9 mouse cellular contexts compared by ENCODE assay signal in genomic region chr15:77029331-77029991, GRCm38 (mm10). TPM values are rescaled to one million over a fixed set of nuclear protein-coding genes. Genes with fewer than 3 reads are reported as not detected.
DNase-seq lines count a peak whose midpoint lies in the region.
"Had no signal": no experiment of that assay in that cellular context is flagged by ENCODE, and none has a peak within 500 bp of the region (broad histone marks: within the 10 kb centered on the region; RNA-seq: fewer than 3 reads in every experiment).

No protein-coding gene starts in this region.

- H3K27ac ChIP-seq in forebrain, embryonic 10.5 days = peak overlapping the region; percentile 66; the same call in 1 of the 2 replicates

- peaks cover 21% of the 10 kb centered on the region for H3K4me1 ChIP-seq in forebrain, embryonic 10.5 days

- peak; percentile 65 to 85 for DNase-seq in adrenal gland, adult (ENCODE audit: inconsistent age in 2 of 2, low spot score in 1 of 2)
- no peak for DNase-seq in adrenal gland, postnatal 4 days (ENCODE audit: low spot score in 2 of 2)
- peak; percentile 17 for DNase-seq in c-Kit-positive CD71-positive TER-119-positive erythroid progenitor cells, embryonic 14.5 days (ENCODE audit: low spot score)
- DNase-seq in forebrain, embryonic 10.5 days (ENCODE audit: extremely low spot score, low spot score) = peak; percentile 70
- peak; percentile 88 to 89 for DNase-seq in heart, postnatal 10 days
- DNase-seq in kidney, postnatal 25 days = peak; percentile 61 to 71
- peak; percentile 62 for DNase-seq in lung, postnatal 14 days
- peak; percentile 27 for DNase-seq in right cerebral cortex, postnatal 25 days

- no peaks in the 10 kb centered on the region for H3K36me3 ChIP-seq in forebrain, embryonic 10.5 days (replicated peaks)

- no peak overlapping the region for H3K4me3 ChIP-seq in forebrain, embryonic 10.5 days
- H3K4me3 ChIP-seq: megakaryocyte, embryonic 14.5 days had no signal

- no peaks in the 10 kb centered on the region for H3K9me3 ChIP-seq in forebrain, embryonic 10.5 days
- H3K9me3 ChIP-seq: megakaryocyte, embryonic 14.5 days had no signal

- 32% methylated on average over 7 of the region's 7 CpGs for WGBS in forebrain, embryonic 10.5 days

- intact Hi-C loops in heart, postnatal 10 days (cut with DNase I) = loop anchor here (5.0 kb wide), 2 partner anchors 38 to 313 kb away; no protein-coding TSS in a partner anchor

- no peaks in the 10 kb centered on the region for H3K27me3 ChIP-seq in forebrain, embryonic 10.5 days (ENCODE audit: poor library complexity, severe bottlenecking)

RNA-seq across cellular contexts. Expression of gene Apol6, which starts 15.1 kb away (rescaled TPM):
- 1 to 10 TPM; 3.6 to 5.1 TPM for total RNA-seq in adrenal gland, postnatal 4 days (2021)
- 0.10 TPM in 1 of 2 replicates, not detected in the other for polyA plus RNA-seq in forebrain, embryonic 10.5 days (2016; fragmentation: Nextera tagmentation; extraction: Ambion mirVana)
- total RNA-seq in heart, postnatal 10 days (2021) = 1 to 10 TPM; 1.6 to 1.7 TPM

RNA-seq across cellular contexts. Expression of gene Mb, which starts 21.0 kb away (rescaled TPM):
- total RNA-seq in adrenal gland, postnatal 4 days (2021) = 10 to 100 TPM in 1 of 2 experiments, 1 to 10 TPM in 1; 7.0 to 16.3 TPM
- 0.20 and 0.27 TPM in 2 replicates for polyA plus RNA-seq in forebrain, embryonic 10.5 days (2016; fragmentation: Nextera tagmentation; extraction: Ambion mirVana)
- total RNA-seq in heart, postnatal 10 days (2021) = over 10,000 TPM in 1 of 2 experiments, 1,000 to 10,000 TPM in 1; 9,939 to 10,365 TPM

Comparison
In these comparisons a context has a peak if more than half of its experiments do, and no peak if none do; other contexts are left out.
1. DNase-seq: peak in adrenal gland, adult (2 of 2), c-Kit-positive CD71-positive TER-119-positive erythroid progenitor cells, embryonic 14.5 days (single experiment), forebrain, embryonic 10.5 days (single experiment), heart, postnatal 10 days (2 of 2), kidney, postnatal 25 days (2 of 2), lung, postnatal 14 days (single experiment) and right cerebral cortex, postnatal 25 days (single experiment); none in adrenal gland, postnatal 4 days (0 of 2).
2. RNA of gene Mb, which starts 21.0 kb away (total RNA-seq): 9,939 to 10,365 TPM in heart, postnatal 10 days; 7.0 to 16.3 TPM in adrenal gland, postnatal 4 days; every median in the first group is over 100 times any median in the second.